Mouse (Mus musculus) MEL (cell line): ENCODE measurements around the gene St7. TPM values are rescaled to one million over a fixed set of nuclear protein-coding genes. Genes with fewer than 3 reads are reported as not detected.

Experiments used
- DNase-seq: peaks from one replicate; pipeline ENCODE4 v3.0.0; 2011; ENCODE audit warnings: low read depth, low spot score
- H3K27ac ChIP-seq: 2 replicates; pipeline ENCODE4 v1.5.1; 2012; ENCODE audit warnings: low read depth, mild to moderate bottlenecking, control low read depth, low read length, moderate library complexity; ENCODE audit not compliant: control insufficient read depth
- H3K27me3 ChIP-seq, 2 experiments: fragments of 150-350 bp in 1 of 2; sonication (generic) in 1 of 2; 2 replicates each; pipeline ENCODE4 v1.6.1; 2012; ENCODE audit warnings: low read length in 2 of 2, mild to moderate bottlenecking in 2 of 2, improper control_type of control experiment in 1 of 2, moderate library complexity in 1 of 2; ENCODE audit not compliant: insufficient read depth in 2 of 2, control insufficient read depth in 1 of 2
- H3K36me3 ChIP-seq, 2 experiments: 2 replicates each; pipeline ENCODE4 v1.6.1; 2012 to 2014; ENCODE audit warnings: low read length in 2 of 2, improper control_type of control experiment in 1 of 2, inconsistent platforms in 1 of 2, mild to moderate bottlenecking in 1 of 2; ENCODE audit not compliant: insufficient read depth in 2 of 2, control insufficient read depth in 1 of 2
- H3K4me1 ChIP-seq, 2 experiments: fragments of 150-350 bp in 1 of 2; sonication (generic) in 1 of 2; 2 replicates each; pipeline ENCODE4 v1.6.1; 2012; ENCODE audit warnings: low read length in 2 of 2, improper control_type of control experiment in 1 of 2, mild to moderate bottlenecking in 1 of 2; ENCODE audit not compliant: insufficient read depth in 2 of 2, control insufficient read depth in 1 of 2
- H3K4me3 ChIP-seq, 2 experiments: fragments of 150-350 bp in 1 of 2; sonication (generic) in 1 of 2; 2 replicates each; pipeline ENCODE4 v1.5.1; 2012; ENCODE audit warnings: low read depth in 2 of 2, low read length in 2 of 2, mild to moderate bottlenecking in 2 of 2, moderate library complexity in 2 of 2, control low read depth in 1 of 2, improper control_type of control experiment in 1 of 2; ENCODE audit not compliant: control insufficient read depth in 1 of 2, insufficient read depth in 1 of 2
- H3K79me2 ChIP-seq: 2 replicates; pipeline ENCODE4 v1.6.1; 2012; ENCODE audit warnings: mild to moderate bottlenecking, low read length, moderate library complexity; ENCODE audit not compliant: control insufficient read depth, poor library complexity, insufficient read depth
- H3K9ac ChIP-seq: 2 replicates; pipeline ENCODE4 v1.6.1; 2012; ENCODE audit warnings: low read depth, mild to moderate bottlenecking, control low read depth, low read length, moderate library complexity; ENCODE audit not compliant: control insufficient read depth, poor library complexity, severe bottlenecking
- H3K9me3 ChIP-seq: fragments of 150-350 bp; sonication (generic); replicated peaks from 2 replicates; pipeline ENCODE4 v1.6.1; 2012; ENCODE audit warnings: mild to moderate bottlenecking, low read length, improper control_type of control experiment, moderate library complexity; ENCODE audit not compliant: insufficient read depth
- BHLHE40 ChIP-seq: IDR thresholded peaks from 2 replicates; pipeline ENCODE4 v1.6.1; 2012; ENCODE audit warnings: low read depth, mild to moderate bottlenecking, inconsistent platforms, low read length, improper control_type of control experiment, borderline replicate concordance
- CHD1 ChIP-seq: IDR thresholded peaks from 2 replicates; pipeline ENCODE4 v1.6.1; 2012; ENCODE audit warnings: low read depth, mild to moderate bottlenecking, inconsistent platforms, low read length, improper control_type of control experiment
- CHD2 ChIP-seq: IDR thresholded peaks from 2 replicates; pipeline ENCODE4 v1.6.1; 2011; ENCODE audit warnings: low read length, improper control_type of control experiment
- EP300 ChIP-seq, 2 experiments: IDR thresholded peaks; 2 replicates each; pipeline ENCODE4 v1.6.1; 2011; ENCODE audit warnings: improper control_type of control experiment in 2 of 2, low read length in 2 of 2, low read depth in 1 of 2, mild to moderate bottlenecking in 1 of 2
- GATA1 ChIP-seq: IDR thresholded peaks from 2 replicates; pipeline ENCODE4 v1.6.1; 2011; ENCODE audit warnings: low read depth, low read length, improper control_type of control experiment
- MYC ChIP-seq: IDR thresholded peaks from 2 replicates; pipeline ENCODE4 v1.6.1; 2011; ENCODE audit warnings: low read depth, mild to moderate bottlenecking, low read length, improper control_type of control experiment, moderate library complexity
- NRF1 ChIP-seq: IDR thresholded peaks from 2 replicates; pipeline ENCODE4 v1.6.1; 2014; ENCODE audit warnings: low read depth, mild to moderate bottlenecking, inconsistent platforms, low read length, improper control_type of control experiment, moderate library complexity; ENCODE audit not compliant: poor library complexity, insufficient read depth, severe bottlenecking
- TBP ChIP-seq: IDR thresholded peaks from 2 replicates; pipeline ENCODE4 v1.8.0; 2011; ENCODE audit warnings: low read depth, low read length, improper control_type of control experiment
- ZMIZ1 ChIP-seq: IDR thresholded peaks from 2 replicates; pipeline ENCODE4 v1.6.1; 2012; ENCODE audit warnings: low read depth, mild to moderate bottlenecking, inconsistent platforms, low read length, improper control_type of control experiment, moderate library complexity
- polyA plus RNA-seq, 2 experiments: library from polyadenylated mRNA; stranded (reverse) in 1 of 2; unstranded in 1 of 2; fragments of >175 nt in 1 of 2; fragments of >200 nt in 1 of 2; gene quantifications; 2 replicates each; pipeline versions ENCODE4 v1.2.1 to v1.2.4; 2012; ENCODE audit warnings: low replicate concordance in 2 of 2, low read depth in 1 of 2; ENCODE audit not compliant: insufficient read length in 2 of 2, insufficient read depth in 1 of 2, missing spikeins in 1 of 2
- total RNA-seq: library from RNA; depleted of rRNA; stranded (reverse); fragments of 300-350 nt; gene quantifications from 2 replicates; pipeline ENCODE4 v1.2.3, GENCODE M21; 2012

Gene St7
- total and polyA plus RNA-seq, 3 experiments = 34.4 to 48.5 TPM; not detected in 1

DNA sequence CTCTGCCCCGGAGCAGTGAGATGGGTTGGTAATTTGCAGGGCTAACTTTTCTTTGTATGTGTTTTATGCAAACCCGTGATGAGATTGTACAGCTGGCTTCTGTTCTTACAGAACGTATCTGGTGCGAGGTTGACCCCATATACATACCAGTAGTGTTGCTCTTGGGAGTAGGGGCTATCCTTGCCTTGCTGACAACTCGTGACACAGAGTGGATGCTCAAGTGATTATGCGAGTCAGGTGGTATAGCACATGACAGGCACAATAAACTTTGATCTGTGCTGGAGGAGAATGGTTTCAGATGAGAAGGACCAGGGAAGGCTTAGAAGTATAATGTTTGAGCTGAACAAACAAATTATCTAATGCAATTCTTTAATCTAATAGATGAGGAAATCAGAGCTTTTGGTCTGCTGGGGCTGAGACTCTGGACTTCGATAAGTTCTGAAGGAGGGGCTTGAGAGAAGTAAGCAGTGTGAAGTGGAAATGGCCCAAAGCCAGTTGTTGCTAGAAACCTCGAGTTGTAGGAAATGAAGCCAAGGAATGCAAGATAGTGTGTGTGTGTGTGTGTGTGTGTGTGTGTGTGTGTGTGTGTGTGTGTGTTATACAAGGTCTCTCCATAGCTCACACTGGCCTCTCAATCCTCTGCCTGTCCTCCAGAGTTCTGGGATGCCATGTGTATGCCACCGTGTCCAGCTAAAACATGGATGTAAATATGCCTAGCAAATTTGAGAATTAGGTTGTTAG, 251.3 kb downstream of the St7 start:
- no peaks in the 10 kb centered on the region for H3K9me3 ChIP-seq
- H3K4me1 ChIP-seq = peaks cover 0 to 11% of the 10 kb centered on the region in 2 experiments; a peak in 3 of 4 replicates
- H3K27ac ChIP-seq = no peak overlapping the region
- H3K4me3 ChIP-seq = no peak overlapping the region
- TF ChIP-seq NRF1 = no peak
- TF ChIP-seq MYC = no peak
- H3K27me3 ChIP-seq = no peaks in the 10 kb centered on the region
- no peaks in the 10 kb centered on the region for H3K79me2 ChIP-seq
- no peak overlapping the region for H3K9ac ChIP-seq
- peaks cover 0 to 5% of the 10 kb centered on the region in 2 experiments; a peak in 3 of 4 replicates for H3K36me3 ChIP-seq
- DNase-seq = peak; percentile 19

DNA sequence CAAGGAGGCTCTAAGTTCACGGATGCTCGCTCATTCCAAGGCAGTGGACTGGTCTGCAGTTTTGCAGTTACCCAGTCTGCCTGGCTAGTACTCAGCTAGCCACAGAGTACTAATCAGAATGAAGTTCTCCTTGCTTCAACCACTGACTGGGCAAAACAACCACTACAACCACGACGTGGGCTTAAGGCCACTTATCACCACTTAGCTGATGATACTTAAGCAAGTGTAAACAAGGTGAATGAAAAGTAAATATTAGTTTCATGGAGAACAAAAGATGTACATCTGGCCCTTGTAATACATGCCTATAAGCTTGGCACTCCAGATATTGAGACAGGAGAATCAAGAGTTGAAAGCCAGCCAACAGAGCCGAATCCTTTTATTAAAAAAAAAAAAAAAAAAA, 253.7 kb downstream of the St7 start:
- Histone ChIP-seq H3K9ac (no peak overlapping the region), H3K79me2 (no peaks in the 10 kb centered on the region), H3K27me3 (no peaks in the 10 kb centered on the region), H3K4me1 (peaks cover 0 to 11% of the 10 kb centered on the region in 2 experiments; a peak in 3 of 4 replicates), H3K9me3 (no peaks in the 10 kb centered on the region), H3K27ac (no peak overlapping the region), H3K36me3 (peaks cover 0 to 5% of the 10 kb centered on the region in 2 experiments; a peak in 1 of 4 replicates), H3K4me3 (no peak overlapping the region)
- no peak for TF ChIP-seq ZMIZ1
- TF ChIP-seq CHD1 = no peak
- DNase-seq = no peak

DNA sequence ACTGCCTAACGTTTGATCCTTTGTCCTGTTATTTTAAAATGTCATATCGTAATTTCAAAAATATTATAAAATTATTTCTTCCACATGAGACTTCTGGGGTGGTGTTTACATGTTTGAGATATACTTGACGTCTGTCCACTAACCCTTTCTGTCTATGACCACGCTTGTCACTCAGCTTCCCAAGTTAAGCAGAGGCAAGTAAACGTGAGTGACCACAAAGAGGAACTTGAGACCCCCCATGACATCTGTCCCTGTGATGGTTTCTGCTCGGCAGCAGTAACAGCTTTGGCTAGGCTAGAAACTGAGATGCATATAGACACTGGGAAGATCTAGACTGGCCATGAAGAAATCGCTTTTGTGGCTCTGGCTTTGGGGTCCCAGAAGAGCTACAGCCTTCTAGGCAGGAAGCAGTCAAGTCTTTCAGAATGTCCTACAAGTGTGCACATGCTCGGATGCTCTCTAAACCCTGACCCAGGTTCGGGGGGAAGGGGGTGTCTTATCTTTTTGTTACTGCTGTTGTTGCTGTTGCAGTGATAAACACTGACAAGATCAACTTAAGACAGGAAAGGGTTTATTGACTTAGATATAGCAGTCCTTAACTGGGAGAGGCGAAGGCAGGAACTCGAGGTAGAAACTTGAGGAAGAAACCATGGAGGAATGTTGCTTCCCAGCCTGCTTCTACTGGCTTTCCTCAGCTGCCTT, 254.5 kb downstream of the St7 start:
- H3K9ac ChIP-seq = no peak overlapping the region
- peaks cover 0 to 11% of the 10 kb centered on the region in 2 experiments; a peak in 3 of 4 replicates for H3K4me1 ChIP-seq
- DNase-seq = peak; percentile 48
- no peaks in the 10 kb centered on the region for H3K79me2 ChIP-seq
- H3K27me3 ChIP-seq = no peaks in the 10 kb centered on the region
- H3K36me3 ChIP-seq = peaks cover 0 to 5% of the 10 kb centered on the region in 2 experiments; a peak in 1 of 4 replicates
- H3K27ac ChIP-seq = no peak overlapping the region
- H3K4me3 ChIP-seq = no peak overlapping the region
- TF ChIP-seq EP300 (IDR thresholded peaks at IDR 0.05; ENCODE audit: low read depth in 1 of 2, low read length in 2 of 2) (peak in 1 of 2 experiments; percentile 17; a peak in 1 of 4 replicates), BHLHE40 (peak; percentile 61; the same call in 1 of the 2 replicates), GATA1 (peak; percentile 26; the same call in 1 of the 2 replicates), CHD2 (no peak), TBP (no peak)
- H3K9me3 ChIP-seq = no peaks in the 10 kb centered on the region
